Mouse (Mus musculus) limb, embryonic 14.5 days (tissue): Measurements from ENCODE around the gene Pten. TPM values are rescaled to one million over a fixed set of nuclear protein-coding genes. Genes with fewer than 3 reads are reported as not detected.
"Not testable (repeated sequence)": the region's sequence is repeated elsewhere in the genome, so short reads cannot be mapped to it uniquely, and the experiment has no call there.

Experiments used
- ATAC-seq: fragments of 200-750 bp; cut with Nextera tagmentation; 2 replicates; pipeline ENCODE4 v1.8.0; 2017; ENCODE audit warnings: low read depth, moderate number of reproducible peaks, moderate TSS enrichment; ENCODE audit not compliant: low FRiP score
- DNase-seq: peaks from one replicate; pipeline ENCODE4 v3.0.0-alpha.2; 2015; ENCODE audit warnings: low spot score
- H3K27ac ChIP-seq: fragments of 300-500 bp; sonication (generic); replicated peaks from 2 replicates; pipeline ENCODE4 v1.5.1; 2014; ENCODE audit warnings: low read depth, mild to moderate bottlenecking, low read length, moderate library complexity, mixed read lengths
- H3K27me3 ChIP-seq: fragments of 300-500 bp; sonication (generic); 2 replicates; pipeline ENCODE4 v1.6.1; 2014; ENCODE audit warnings: low read length, mixed read lengths; ENCODE audit not compliant: control insufficient read depth, insufficient read depth
- H3K36me3 ChIP-seq: fragments of 300-500 bp; sonication (generic); 2 replicates; pipeline ENCODE4 v1.6.1; 2014; ENCODE audit warnings: mild to moderate bottlenecking, low read length, moderate library complexity, mixed read lengths; ENCODE audit not compliant: control insufficient read depth, insufficient read depth
- H3K4me1 ChIP-seq: fragments of 300-500 bp; sonication (generic); 2 replicates; pipeline ENCODE4 v1.6.1; 2014; ENCODE audit warnings: antibody characterized with exemption, low read length, mixed read lengths; ENCODE audit not compliant: control insufficient read depth, insufficient read depth
- H3K4me2 ChIP-seq: fragments of 300-500 bp; sonication (generic); replicated peaks from 2 replicates; pipeline ENCODE4 v1.6.1; 2014; ENCODE audit warnings: low read depth, mild to moderate bottlenecking, low read length, moderate library complexity; ENCODE audit not compliant: severe bottlenecking
- H3K4me3 ChIP-seq: fragments of 300-500 bp; sonication (generic); replicated peaks from 2 replicates; pipeline ENCODE4 v1.5.1; 2014; ENCODE audit warnings: low read length
- H3K9ac ChIP-seq: fragments of 300-500 bp; sonication (generic); 2 replicates; pipeline ENCODE4 v1.6.1; 2014; ENCODE audit warnings: mild to moderate bottlenecking, low read depth, low read length, moderate library complexity; ENCODE audit not compliant: severe bottlenecking
- H3K9me3 ChIP-seq: fragments of 300-500 bp; sonication (generic); 2 replicates; pipeline ENCODE4 v1.6.1; 2016; ENCODE audit warnings: low read length; ENCODE audit not compliant: control insufficient read depth
- POLR2A ChIP-seq: fragments of 200-500 bp; IDR thresholded peaks from 2 replicates; pipeline ENCODE4 v1.8.0; 2012; ENCODE audit warnings: inconsistent platforms, mild to moderate bottlenecking, moderate library complexity, borderline replicate concordance; ENCODE audit not compliant: insufficient read depth, insufficient read length; ENCODE audit errors: extremely low read depth
- WGBS: fragments of 180-500 bp; shearing (Covaris S2); extraction: QIAGEN DNeasy Blood & Tissue Kit; methylation state at CpG from one replicate; pipeline ENCODE4 v1.1.7; 2014; 5-methylcytosine and 5-hydroxymethylcytosine counted together
- polyA plus RNA-seq, 2 experiments: library from polyadenylated mRNA; depleted of rRNA in 1 of 2; stranded (reverse) in 1 of 2; unstranded in 1 of 2; fragments of >200 nt; fragmentation: Nextera tagmentation in 1 of 2; extraction: Ambion mirVana in 1 of 2; gene quantifications; 2 replicates each; pipeline versions ENCODE4 v1.2.1 to v1.2.3; 2012 to 2014

Gene Pten
- polyA plus RNA-seq, 2 experiments, result 12.2 to 17.3 TPM

GRCm38 (mm10) chr19:32781305-32782071 lies 24.2 kb downstream of the Pten start:
- no peaks in the 10 kb centered on the region for H3K4me1 ChIP-seq
- no peak for TF ChIP-seq POLR2A
- no peaks in the 10 kb centered on the region for H3K27me3 ChIP-seq
- WGBS, result 72% methylated on average over 5 of the region's 5 CpGs
- H3K27ac ChIP-seq, result no peak overlapping the region
- H3K9ac ChIP-seq, result no peak overlapping the region
- H3K4me3 ChIP-seq, result no peak overlapping the region
- no peaks in the 10 kb centered on the region for H3K9me3 ChIP-seq
- H3K4me2 ChIP-seq, result no peak overlapping the region
- peaks cover 3% of the 10 kb centered on the region; the same call in 1 of the 2 replicates for H3K36me3 ChIP-seq
- ATAC-seq (no peak), DNase-seq (peak; percentile 30)

DNA sequence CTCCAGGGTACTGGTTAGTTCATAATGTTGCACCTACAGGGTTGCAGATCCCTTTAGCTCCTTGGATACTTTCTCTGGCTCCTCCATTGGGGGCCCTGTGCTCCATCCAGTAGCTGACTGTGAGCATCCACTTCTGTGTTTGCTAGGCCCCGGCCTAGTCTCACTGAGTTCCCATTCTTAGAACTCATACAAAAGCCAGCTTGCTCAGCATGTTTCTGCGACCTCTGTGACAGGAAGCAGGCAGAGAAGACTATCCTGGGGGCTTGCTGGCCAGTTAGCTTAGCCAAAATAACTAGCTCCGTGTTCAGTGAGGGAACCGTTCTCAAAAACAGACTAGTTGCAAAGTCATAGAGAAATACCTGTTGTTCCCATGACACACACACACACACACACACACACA lies 30.1 kb downstream of the Pten start:
- not testable (repeated sequence) for H3K36me3 ChIP-seq, H3K4me3 ChIP-seq, H3K27ac ChIP-seq, H3K9me3 ChIP-seq, H3K4me2 ChIP-seq, ATAC-seq, DNase-seq, H3K27me3 ChIP-seq, H3K9ac ChIP-seq
- 69% methylated on average over 4 of the region's 4 CpGs for WGBS
- H3K4me1 ChIP-seq, result peaks cover 10% of the 10 kb centered on the region

DNA sequence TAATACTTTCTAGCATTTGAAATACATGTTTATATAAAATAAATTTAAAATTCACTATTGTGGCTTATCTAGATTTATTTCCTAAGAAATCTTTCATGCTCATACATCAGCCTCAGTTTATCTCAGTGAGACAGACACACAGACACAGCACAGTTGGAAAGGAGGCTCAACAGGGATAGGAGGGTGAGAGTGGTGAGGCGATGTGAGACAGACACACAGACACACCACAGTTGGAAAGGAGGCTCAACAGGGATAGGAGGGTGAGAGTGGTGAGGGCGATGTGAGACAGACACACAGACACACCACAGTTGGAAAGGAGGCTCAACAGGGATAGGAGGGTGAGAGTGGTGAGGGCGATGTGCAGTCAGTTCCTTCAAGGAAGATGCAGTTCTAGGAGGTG lies 30.7 kb downstream of the Pten start:
- H3K4me1 ChIP-seq, result peaks cover 14% of the 10 kb centered on the region
- H3K36me3 ChIP-seq, H3K9ac ChIP-seq, H3K27me3 ChIP-seq, H3K4me3 ChIP-seq, ATAC-seq, H3K9me3 ChIP-seq, H3K27ac ChIP-seq, DNase-seq, H3K4me2 ChIP-seq: not testable (repeated sequence)
- 92% methylated on average over 3 of the region's 3 CpGs for WGBS

DNA sequence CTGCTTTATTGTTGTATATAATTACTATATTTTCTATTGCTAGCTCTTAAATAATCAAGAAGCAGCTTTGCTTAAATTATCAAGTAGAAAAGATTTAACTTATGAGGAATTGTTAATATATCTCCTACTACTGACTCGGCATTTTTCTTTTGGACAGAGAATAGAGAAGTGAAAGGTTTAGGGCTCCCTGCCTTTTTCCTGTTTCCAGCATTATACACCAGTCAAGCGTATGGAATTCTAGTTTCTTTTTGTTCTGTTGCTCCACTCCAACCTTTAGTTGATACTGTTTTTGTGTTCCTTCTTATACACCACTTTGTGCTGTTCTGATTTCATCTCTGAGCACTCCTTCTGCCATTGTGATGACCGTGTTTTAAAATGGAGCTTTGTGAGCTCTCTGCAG lies 32.2 kb downstream of the Pten start:
- no peak for TF ChIP-seq POLR2A
- WGBS, result 82% methylated on average over 3 of the region's 3 CpGs

DNA sequence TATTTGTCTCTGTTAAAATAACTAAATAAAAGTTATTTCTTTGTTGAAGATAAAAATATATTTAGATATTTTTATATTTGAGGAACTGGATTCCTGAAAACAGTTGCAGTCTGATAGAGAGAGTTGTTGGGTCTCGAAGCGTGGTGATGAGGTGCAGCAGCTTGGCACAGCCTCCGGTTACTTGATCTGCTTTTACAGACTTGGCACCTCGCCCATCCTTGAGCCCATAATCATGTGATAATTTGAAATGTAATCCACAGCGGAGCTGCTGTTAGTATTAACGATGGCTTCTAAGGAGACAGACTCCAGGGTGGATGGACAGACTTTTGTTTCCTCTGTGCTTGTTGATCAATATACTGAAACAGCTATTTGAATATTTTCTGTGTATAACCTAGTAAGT lies 35.3 kb downstream of the Pten start:
- 12% methylated on average over 6 of the region's 6 CpGs for WGBS
- Histone ChIP-seq H3K36me3 (0 out of 2 replicates have a peak, but pooled peaks cover 3% of the 10 kb centered on the region), H3K4me2 (no peak overlapping the region), H3K9me3 (no peaks in the 10 kb centered on the region), H3K27me3 (no peaks in the 10 kb centered on the region), H3K4me1 (peaks cover 24% of the 10 kb centered on the region), H3K4me3 (no peak overlapping the region), H3K27ac (no peak overlapping the region), H3K9ac (no peak overlapping the region)
- TF ChIP-seq POLR2A, result no peak
- no peak for ATAC-seq
- DNase-seq, result peak; percentile 68

More for the DNA sequence above, 32.2 kb downstream of the Pten start:
- H3K9me3 ChIP-seq, result no peaks in the 10 kb centered on the region
- peaks cover 24% of the 10 kb centered on the region for H3K4me1 ChIP-seq
- DNase-seq, result no peak
- no peak overlapping the region for H3K4me3 ChIP-seq
- no peak overlapping the region for H3K27ac ChIP-seq
- 0 out of 2 replicates have a peak, but pooled peaks cover 3% of the 10 kb centered on the region for H3K36me3 ChIP-seq
- no peaks in the 10 kb centered on the region for H3K27me3 ChIP-seq
- ATAC-seq, result no peak
- H3K9ac ChIP-seq, result no peak overlapping the region
- H3K4me2 ChIP-seq, result no peak overlapping the region
